Mouse (Mus musculus): Measurements from ENCODE around the gene Zfp354c. TPM values are rescaled to one million over a fixed set of nuclear protein-coding genes. Genes with fewer than 3 reads are reported as not detected.

Zfp354c gene
- polyA plus RNA-seq, 1 experiment = 1.6 TPM

DNA sequence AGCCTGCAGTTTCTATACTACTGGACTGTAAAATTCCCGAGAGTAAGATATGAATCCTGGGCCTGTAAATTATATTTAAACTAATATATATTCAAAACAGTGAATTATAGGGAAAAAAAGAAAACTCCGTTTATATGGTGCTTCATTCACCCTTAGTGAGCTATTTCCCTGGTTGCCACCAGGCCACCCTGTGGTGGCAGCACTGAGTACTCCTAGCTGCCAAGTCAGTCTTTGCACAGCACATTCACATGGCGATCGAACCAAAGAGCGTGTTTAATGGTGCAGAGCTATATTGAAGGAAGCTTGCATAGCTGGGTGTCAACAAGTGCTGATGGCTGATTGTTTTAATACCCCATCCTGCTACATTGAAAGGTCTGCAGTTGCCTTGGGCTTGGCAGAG is 19.5 kb upstream of the Zfp354c start:
- no peak overlapping the region for H3K4me3 ChIP-seq (ENCODE audit: insufficient read depth, poor library complexity, severe bottlenecking)
- H3K79me3 ChIP-seq (ENCODE audit: low read depth) = no peaks in the 10 kb centered on the region
- H3K79me2 ChIP-seq (ENCODE audit: control insufficient read depth, insufficient read depth) = no peaks in the 10 kb centered on the region
- peaks cover 57% of the 10 kb centered on the region for H3K27me3 ChIP-seq (ENCODE audit: control insufficient read depth, insufficient read depth, insufficient read length)
- H3K36me3 ChIP-seq (ENCODE audit: control insufficient read depth, insufficient read depth) = no peaks in the 10 kb centered on the region
- H3ac ChIP-seq (ENCODE audit: control insufficient read depth, insufficient read length, low read depth) = no peak overlapping the region
- TF ChIP-seq CEBPB (IDR thresholded peaks at IDR 0.05; ENCODE audit: low read depth) = no peak
- TF ChIP-seq MAX (IDR thresholded peaks at IDR 0.05) = no peak
- TF ChIP-seq FOSL1 (IDR thresholded peaks at IDR 0.05; ENCODE audit: insufficient read depth, low read length, poor library complexity, severe bottlenecking) = no peak
- no peak for TF ChIP-seq MYOG (IDR thresholded peaks at IDR 0.05; ENCODE audit: control insufficient read depth, extremely low read depth, insufficient read length)
- no peak for TF ChIP-seq CTCF (IDR thresholded peaks at IDR 0.05; ENCODE audit: control insufficient read depth, insufficient read depth, insufficient read length)
- TF ChIP-seq MYOD1 (IDR thresholded peaks at IDR 0.05; ENCODE audit: control insufficient read depth, insufficient read length, low read depth) = no peak
- TF ChIP-seq USF1 (IDR thresholded peaks at IDR 0.05; ENCODE audit: low read depth) = no peak

DNA sequence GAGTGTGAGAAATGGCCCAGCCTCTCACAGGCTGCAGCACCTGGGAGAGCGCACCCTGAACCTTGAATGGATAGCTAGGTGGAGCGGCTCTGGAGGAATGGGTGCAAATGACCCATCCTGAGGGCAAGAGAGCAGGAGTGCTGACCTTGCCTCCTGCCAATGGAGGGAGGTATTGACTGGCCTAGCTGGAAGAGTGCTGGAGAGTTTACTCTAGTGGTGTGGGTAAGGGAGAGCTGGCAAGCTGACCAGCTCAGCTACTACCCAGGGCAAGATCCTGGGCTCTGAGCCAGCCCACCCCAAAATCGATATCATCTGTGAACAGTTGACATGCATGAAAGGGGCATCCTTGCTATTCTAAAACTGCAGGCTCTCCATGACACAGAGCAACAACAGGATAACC is 18.4 kb upstream of the Zfp354c start:
- H3K27me3 ChIP-seq (ENCODE audit: control insufficient read depth, insufficient read depth, insufficient read length) = peaks cover 52% of the 10 kb centered on the region
- TF ChIP-seq MAX (IDR thresholded peaks at IDR 0.05) (no peak), CTCF (IDR thresholded peaks at IDR 0.05; ENCODE audit: control insufficient read depth, insufficient read depth, insufficient read length) (no peak), CEBPB (IDR thresholded peaks at IDR 0.05; ENCODE audit: low read depth) (no peak), FOSL1 (IDR thresholded peaks at IDR 0.05; ENCODE audit: insufficient read depth, low read length, poor library complexity, severe bottlenecking) (no peak), MYOG (IDR thresholded peaks at IDR 0.05; ENCODE audit: control insufficient read depth, extremely low read depth, insufficient read length) (no peak)
- no peaks in the 10 kb centered on the region for H3K79me3 ChIP-seq (ENCODE audit: low read depth)
- H3K4me3 ChIP-seq (ENCODE audit: insufficient read depth, poor library complexity, severe bottlenecking) = no peak overlapping the region
- no peaks in the 10 kb centered on the region for H3K36me3 ChIP-seq (ENCODE audit: control insufficient read depth, insufficient read depth)
- no peaks in the 10 kb centered on the region for H3K79me2 ChIP-seq (ENCODE audit: control insufficient read depth, insufficient read depth)
- no peak overlapping the region for H3ac ChIP-seq (ENCODE audit: control insufficient read depth, insufficient read length, low read depth)

DNA sequence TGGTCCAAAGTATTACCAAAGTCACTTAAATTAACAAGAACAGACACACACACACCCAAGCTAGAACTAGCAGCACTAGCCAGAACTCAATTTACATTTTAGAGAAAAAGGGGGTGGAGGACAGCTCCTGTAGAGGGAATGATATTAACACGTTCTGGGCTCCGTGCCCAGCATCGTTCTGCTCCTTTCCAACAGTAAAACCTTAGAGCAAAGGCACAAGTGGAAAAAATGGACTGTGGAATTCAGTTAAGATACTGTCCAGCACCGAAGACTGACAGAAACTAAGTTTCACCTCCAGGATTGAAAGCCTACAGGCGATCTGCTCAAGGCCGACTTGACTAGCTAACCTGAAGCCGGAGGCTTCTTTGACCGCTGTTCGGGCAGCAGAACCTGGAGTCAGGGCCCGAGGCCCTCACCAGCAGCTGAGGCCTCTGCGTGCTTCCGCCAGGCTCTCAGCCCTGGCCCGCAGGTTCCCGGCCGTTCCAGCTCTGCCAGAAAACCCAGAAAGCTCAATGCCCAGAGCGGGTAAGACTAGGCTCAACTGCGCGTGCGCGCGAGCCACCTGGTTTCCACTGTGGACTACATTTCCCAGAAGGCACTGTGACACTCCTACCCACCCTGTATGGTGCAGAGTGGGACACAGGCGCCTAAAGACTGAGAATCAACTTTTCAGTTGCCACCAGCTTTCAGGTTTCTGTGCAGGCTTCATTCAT is 13.7 kb upstream of the Zfp354c start, which contains the start of gene Zfp879:
TSS of gene Zfp879 (minus strand) at position 530 of the 713 bp plus-strand sequence.
- no peaks in the 10 kb centered on the region for H3K36me3 ChIP-seq (ENCODE audit: control insufficient read depth, insufficient read depth)
- no peak within 1 kb of the TSS for H3ac ChIP-seq (ENCODE audit: control insufficient read depth, insufficient read length, low read depth)
- no peaks in the 10 kb centered on the region for H3K79me3 ChIP-seq (ENCODE audit: low read depth)
- H3K4me3 ChIP-seq (ENCODE audit: insufficient read depth, poor library complexity, severe bottlenecking) = no peak within 1 kb of the TSS
- no peak for TF ChIP-seq CEBPB (IDR thresholded peaks at IDR 0.05; ENCODE audit: low read depth)
- TF ChIP-seq FOSL1 (IDR thresholded peaks at IDR 0.05; ENCODE audit: insufficient read depth, low read length, poor library complexity, severe bottlenecking) = no peak
- no peak for TF ChIP-seq CTCF (IDR thresholded peaks at IDR 0.05; ENCODE audit: control insufficient read depth, insufficient read depth, insufficient read length)
- TF ChIP-seq MAX (IDR thresholded peaks at IDR 0.05) = no peak
- no peak for TF ChIP-seq USF1 (IDR thresholded peaks at IDR 0.05; ENCODE audit: low read depth)
- TF ChIP-seq MYOG (IDR thresholded peaks at IDR 0.05; ENCODE audit: control insufficient read depth, extremely low read depth, insufficient read length) = no peak
- TF ChIP-seq MYOD1 (IDR thresholded peaks at IDR 0.05; ENCODE audit: control insufficient read depth, insufficient read length, low read depth) = no peak
- H3K27me3 ChIP-seq (ENCODE audit: control insufficient read depth, insufficient read depth, insufficient read length) = peaks cover 15% of the 10 kb centered on the region
- H3K79me2 ChIP-seq (ENCODE audit: control insufficient read depth, insufficient read depth) = no peaks in the 10 kb centered on the region

DNA sequence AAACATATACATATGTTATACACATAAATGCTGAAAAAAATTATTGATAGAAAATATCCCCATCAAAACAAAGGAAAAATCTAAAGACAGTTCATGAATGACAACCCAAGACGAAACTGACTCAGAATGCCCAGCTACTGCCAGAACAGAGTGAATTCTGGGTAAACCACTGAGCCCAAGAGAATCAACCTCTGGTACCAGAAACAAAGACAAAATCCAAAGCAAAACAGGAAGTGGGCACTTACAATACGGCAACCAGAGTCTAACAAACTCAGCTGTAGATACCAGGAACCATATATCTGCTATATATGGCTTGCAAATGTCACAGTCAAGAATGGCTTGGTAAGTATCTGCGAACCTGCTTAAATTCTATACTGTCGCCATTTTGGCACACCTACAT is 8.2 kb upstream of the Zfp354c start:
- Histone ChIP-seq H3K79me3 (ENCODE audit: low read depth) (no peaks in the 10 kb centered on the region), H3K4me3 (ENCODE audit: insufficient read depth, poor library complexity, severe bottlenecking) (no peak overlapping the region), H3K36me3 (ENCODE audit: control insufficient read depth, insufficient read depth) (no peaks in the 10 kb centered on the region), H3K79me2 (ENCODE audit: control insufficient read depth, insufficient read depth) (no peaks in the 10 kb centered on the region), H3ac (ENCODE audit: control insufficient read depth, insufficient read length, low read depth) (no peak overlapping the region), H3K27me3 (ENCODE audit: control insufficient read depth, insufficient read depth, insufficient read length) (peaks cover 3% of the 10 kb centered on the region)
- TF ChIP-seq USF1 (IDR thresholded peaks at IDR 0.05; ENCODE audit: low read depth) (no peak), CEBPB (IDR thresholded peaks at IDR 0.05; ENCODE audit: low read depth) (no peak), MAX (IDR thresholded peaks at IDR 0.05) (no peak), CTCF (IDR thresholded peaks at IDR 0.05; ENCODE audit: control insufficient read depth, insufficient read depth, insufficient read length) (no peak), MYOD1 (IDR thresholded peaks at IDR 0.05; ENCODE audit: control insufficient read depth, insufficient read length, low read depth) (no peak), FOSL1 (IDR thresholded peaks at IDR 0.05; ENCODE audit: insufficient read depth, low read length, poor library complexity, severe bottlenecking) (no peak), MYOG (IDR thresholded peaks at IDR 0.05; ENCODE audit: control insufficient read depth, extremely low read depth, insufficient read length) (no peak)

DNA sequence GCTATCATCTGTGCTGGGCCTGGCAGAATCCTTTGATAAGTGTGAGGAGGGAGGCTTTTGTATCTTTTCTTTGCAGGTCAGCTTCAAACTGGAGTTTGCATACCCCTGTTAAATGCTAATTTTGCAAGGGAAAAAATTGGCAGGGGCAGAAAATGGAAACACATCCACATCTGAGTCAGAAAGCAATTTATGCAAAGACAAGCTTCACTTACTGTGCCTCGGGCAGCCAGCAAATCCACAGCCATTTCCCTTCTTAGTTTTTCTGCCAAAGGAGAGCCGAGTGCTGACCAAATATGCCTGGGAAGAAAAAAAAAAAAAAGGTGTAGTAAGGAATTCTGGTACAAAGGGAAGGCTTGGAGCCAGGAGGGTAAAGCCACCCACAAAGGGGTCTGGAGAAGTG is 1.3 kb downstream of the Zfp354c start:
- Histone ChIP-seq H3K36me3 (ENCODE audit: control insufficient read depth, insufficient read depth) (no peaks in the 10 kb centered on the region), H3K79me3 (ENCODE audit: low read depth) (no peaks in the 10 kb centered on the region), H3K4me3 (ENCODE audit: insufficient read depth, poor library complexity, severe bottlenecking) (no peak overlapping the region), H3K79me2 (ENCODE audit: control insufficient read depth, insufficient read depth) (no peaks in the 10 kb centered on the region), H3ac (ENCODE audit: control insufficient read depth, insufficient read length, low read depth) (no peak overlapping the region), H3K27me3 (ENCODE audit: control insufficient read depth, insufficient read depth, insufficient read length) (no peaks in the 10 kb centered on the region)
- TF ChIP-seq MYOD1 (IDR thresholded peaks at IDR 0.05; ENCODE audit: control insufficient read depth, insufficient read length, low read depth) = no peak
- no peak for TF ChIP-seq MYOG (IDR thresholded peaks at IDR 0.05; ENCODE audit: control insufficient read depth, extremely low read depth, insufficient read length)
- no peak for TF ChIP-seq CTCF (IDR thresholded peaks at IDR 0.05; ENCODE audit: control insufficient read depth, insufficient read depth, insufficient read length)
- no peak for TF ChIP-seq FOSL1 (IDR thresholded peaks at IDR 0.05; ENCODE audit: insufficient read depth, low read length, poor library complexity, severe bottlenecking)
- no peak for TF ChIP-seq CEBPB (IDR thresholded peaks at IDR 0.05; ENCODE audit: low read depth)
- no peak for TF ChIP-seq MAX (IDR thresholded peaks at IDR 0.05)
- TF ChIP-seq USF1 (IDR thresholded peaks at IDR 0.05; ENCODE audit: low read depth) = no peak

All from C2C12 (cell line).